Mouse (Mus musculus): ENCODE results near the gene Dach2. TPM values are rescaled to one million over a fixed set of nuclear protein-coding genes. Genes with fewer than 3 reads are reported as not detected.
"Not testable (repeated sequence)": the region's sequence is repeated elsewhere in the genome, so short reads cannot be mapped to it uniquely, and the experiment has no call there.

The Dach2 gene
- polyA plus RNA-seq (2015; fragmentation: Nextera tagmentation; extraction: Ambion mirVana), result 13.3 and 14.4 TPM in 2 replicates

GRCm38 (mm10) chrX:113297404-113297803 lies at the start of gene Dach2:
TSS of gene Dach2 (plus strand) at chrX:113297510.
- H3K36me3 ChIP-seq, result no peaks in the 10 kb centered on the region
- peak; percentile 52 for ATAC-seq (ENCODE audit: low FRiP score)
- H3K9me3 ChIP-seq, result no peaks in the 10 kb centered on the region
- H3K4me3 ChIP-seq, result peak within 1 kb of the TSS; percentile 53
- peak within 1 kb of the TSS; percentile 65 for H3K4me2 ChIP-seq
- H3K4me1 ChIP-seq (replicated peaks), result peaks cover 5% of the 10 kb centered on the region; the same call in 1 of the 2 replicates
- H3K27me3 ChIP-seq, result no peaks in the 10 kb centered on the region
- 24% methylated on average over 21 of the region's 21 CpGs for WGBS
- H3K9ac ChIP-seq, result peak within 1 kb of the TSS; percentile 67
- H3K27ac ChIP-seq, result peak within 1 kb of the TSS; percentile 60

GRCm38 (mm10) chrX:113252427-113252826 lies 44.9 kb upstream of the Dach2 start:
- H3K9ac ChIP-seq; ATAC-seq (ENCODE audit: low FRiP score); H3K9me3 ChIP-seq; H3K4me1 ChIP-seq (replicated peaks); H3K4me2 ChIP-seq; H3K36me3 ChIP-seq; H3K4me3 ChIP-seq; H3K27me3 ChIP-seq; H3K27ac ChIP-seq: not testable (repeated sequence)
- 84% methylated on average over 3 of the region's 3 CpGs for WGBS

GRCm38 (mm10) chrX:113298031-113298430 lies 721 bp downstream of the Dach2 start:
- Histone ChIP-seq H3K9ac (peak overlapping the region; percentile 67), H3K27me3 (no peaks in the 10 kb centered on the region), H3K4me1 (replicated peaks) (peaks cover 5% of the 10 kb centered on the region; the same call in 1 of the 2 replicates), H3K27ac (peak overlapping the region; percentile 60), H3K4me3 (peak overlapping the region; percentile 53), H3K4me2 (peak overlapping the region; percentile 65), H3K9me3 (no peaks in the 10 kb centered on the region), H3K36me3 (no peaks in the 10 kb centered on the region)
- WGBS, result 11% methylated on average over 18 of the region's 18 CpGs
- ATAC-seq (ENCODE audit: low FRiP score), result peak; percentile 98

GRCm38 (mm10) chrX:113298468-113298867 lies 1.2 kb downstream of the Dach2 start:
- Histone ChIP-seq H3K9ac (peak overlapping the region; percentile 67), H3K4me3 (peak overlapping the region; percentile 53), H3K4me1 (replicated peaks) (peaks cover 5% of the 10 kb centered on the region; the same call in 1 of the 2 replicates), H3K4me2 (peak overlapping the region; percentile 65), H3K36me3 (no peaks in the 10 kb centered on the region), H3K27ac (peak overlapping the region; percentile 60), H3K27me3 (no peaks in the 10 kb centered on the region), H3K9me3 (no peaks in the 10 kb centered on the region)
- WGBS, result 22% methylated on average over 19 of the region's 19 CpGs
- ATAC-seq (ENCODE audit: low FRiP score), result peak; percentile 44

- no peaks in the 10 kb centered on the region for H3K27me3 ChIP-seq
- H3K27ac ChIP-seq, result no peak overlapping the region
- 41% methylated on average over 4 of the region's 4 CpGs for WGBS
- no peak overlapping the region for H3K4me3 ChIP-seq
- H3K4me2 ChIP-seq, result 0 out of 2 replicates have a peak overlapping the region, but pooled peaks have one; percentile 17
- H3K4me1 ChIP-seq (replicated peaks), result no peaks in the 10 kb centered on the region
- ATAC-seq (ENCODE audit: low FRiP score), result no peak
- H3K9ac ChIP-seq, result no peak overlapping the region
- H3K9me3 ChIP-seq, result no peaks in the 10 kb centered on the region
- H3K36me3 ChIP-seq, result no peaks in the 10 kb centered on the region
Measured at GRCm38 (mm10) chrX:113304323-113304722, 7.0 kb downstream of the Dach2 start.

GRCm38 (mm10) chrX:113338143-113338542 lies 40.8 kb downstream of the Dach2 start:
- Histone ChIP-seq H3K27me3 (no peaks in the 10 kb centered on the region), H3K27ac (no peak overlapping the region), H3K4me3 (no peak overlapping the region), H3K4me2 (no peak overlapping the region), H3K36me3 (no peaks in the 10 kb centered on the region), H3K4me1 (replicated peaks) (no peaks in the 10 kb centered on the region), H3K9me3 (no peaks in the 10 kb centered on the region), H3K9ac (no peak overlapping the region)
- 52% methylated on average over 3 of the region's 3 CpGs for WGBS
- no peak for ATAC-seq (ENCODE audit: low FRiP score)

GRCm38 (mm10) chrX:113394417-113394816 lies 97.1 kb downstream of the Dach2 start:
- H3K9ac ChIP-seq, result no peak overlapping the region
- no peaks in the 10 kb centered on the region for H3K9me3 ChIP-seq
- WGBS, result 38% methylated on average over 3 of the region's 3 CpGs
- no peak for ATAC-seq (ENCODE audit: low FRiP score)
- no peaks in the 10 kb centered on the region for H3K4me1 ChIP-seq (replicated peaks)
- H3K4me3 ChIP-seq, result no peak overlapping the region
- H3K27me3 ChIP-seq, result no peaks in the 10 kb centered on the region
- H3K36me3 ChIP-seq, result no peaks in the 10 kb centered on the region
- H3K4me2 ChIP-seq, result no peak overlapping the region
- H3K27ac ChIP-seq, result no peak overlapping the region

- Histone ChIP-seq H3K9ac (no peak overlapping the region), H3K27me3 (no peaks in the 10 kb centered on the region), H3K4me2 (no peak overlapping the region), H3K4me3 (no peak overlapping the region), H3K36me3 (no peaks in the 10 kb centered on the region), H3K27ac (no peak overlapping the region), H3K4me1 (replicated peaks) (no peaks in the 10 kb centered on the region), H3K9me3 (no peaks in the 10 kb centered on the region)
- no peak for ATAC-seq (ENCODE audit: low FRiP score)
- WGBS, result 92% methylated on average over 1 of the region's 1 CpGs
Measured at GRCm38 (mm10) chrX:113408756-113409155, 111.4 kb downstream of the Dach2 start.

GRCm38 (mm10) chrX:113421517-113422187 lies 124.3 kb downstream of the Dach2 start:
- no peak for ATAC-seq (ENCODE audit: low FRiP score)
- Histone ChIP-seq H3K4me2 (no peak overlapping the region), H3K9me3 (no peaks in the 10 kb centered on the region), H3K27me3 (no peaks in the 10 kb centered on the region), H3K36me3 (no peaks in the 10 kb centered on the region), H3K27ac (no peak overlapping the region), H3K9ac (no peak overlapping the region), H3K4me3 (no peak overlapping the region), H3K4me1 (replicated peaks) (no peaks in the 10 kb centered on the region)
- 25% methylated on average over 3 of the region's 3 CpGs for WGBS

- no peak for ATAC-seq (ENCODE audit: low FRiP score)
- no peak overlapping the region for H3K4me2 ChIP-seq
- H3K36me3 ChIP-seq, result no peaks in the 10 kb centered on the region
- H3K27me3 ChIP-seq, result no peaks in the 10 kb centered on the region
- WGBS, result 81% methylated on average over 1 of the region's 1 CpGs
- no peak overlapping the region for H3K9ac ChIP-seq
- H3K4me3 ChIP-seq, result no peak overlapping the region
- no peaks in the 10 kb centered on the region for H3K4me1 ChIP-seq (replicated peaks)
- no peaks in the 10 kb centered on the region for H3K9me3 ChIP-seq
- no peak overlapping the region for H3K27ac ChIP-seq
Measured at GRCm38 (mm10) chrX:113482131-113482530, 184.8 kb downstream of the Dach2 start.

- H3K4me1 ChIP-seq (replicated peaks), result no peaks in the 10 kb centered on the region
- H3K9ac ChIP-seq, result no peak overlapping the region
- 83% methylated on average over 3 of the region's 3 CpGs for WGBS
- H3K27ac ChIP-seq, result no peak overlapping the region
- ATAC-seq (ENCODE audit: low FRiP score), result no peak
- H3K9me3 ChIP-seq, result no peaks in the 10 kb centered on the region
- H3K4me2 ChIP-seq, result no peak overlapping the region
- H3K36me3 ChIP-seq, result no peaks in the 10 kb centered on the region
- H3K27me3 ChIP-seq, result no peaks in the 10 kb centered on the region
- no peak overlapping the region for H3K4me3 ChIP-seq
Measured at GRCm38 (mm10) chrX:113545106-113545505, 247.8 kb downstream of the Dach2 start.

- H3K27me3 ChIP-seq, result no peaks in the 10 kb centered on the region
- H3K4me2 ChIP-seq, result no peak overlapping the region
- WGBS, result 94% methylated on average over 2 of the region's 2 CpGs
- H3K4me3 ChIP-seq, result no peak overlapping the region
- H3K9ac ChIP-seq, result no peak overlapping the region
- H3K9me3 ChIP-seq, result no peaks in the 10 kb centered on the region
- H3K27ac ChIP-seq, result no peak overlapping the region
- no peak for ATAC-seq (ENCODE audit: low FRiP score)
- no peaks in the 10 kb centered on the region for H3K36me3 ChIP-seq
- H3K4me1 ChIP-seq (replicated peaks), result no peaks in the 10 kb centered on the region
Measured at GRCm38 (mm10) chrX:113563897-113564296, 266.6 kb downstream of the Dach2 start.

GRCm38 (mm10) chrX:113666069-113666468 lies 368.8 kb downstream of the Dach2 start:
- no peaks in the 10 kb centered on the region for H3K36me3 ChIP-seq
- H3K9ac ChIP-seq, result no peak overlapping the region
- no peak for ATAC-seq (ENCODE audit: low FRiP score)
- H3K9me3 ChIP-seq, result no peaks in the 10 kb centered on the region
- no peak overlapping the region for H3K4me2 ChIP-seq
- H3K27ac ChIP-seq, result no peak overlapping the region
- no peaks in the 10 kb centered on the region for H3K4me1 ChIP-seq (replicated peaks)
- H3K27me3 ChIP-seq, result no peaks in the 10 kb centered on the region
- no peak overlapping the region for H3K4me3 ChIP-seq

Measured in hindbrain, embryonic 13.5 days (tissue).